Mouse (Mus musculus): ENCODE data around the gene Sfmbt2. TPM values are rescaled to one million over a fixed set of nuclear protein-coding genes. Genes with fewer than 3 reads are reported as not detected.

The Sfmbt2 gene
- polyA plus RNA-seq, 1 experiment from 2014 or later, result 2.0 TPM

DNA sequence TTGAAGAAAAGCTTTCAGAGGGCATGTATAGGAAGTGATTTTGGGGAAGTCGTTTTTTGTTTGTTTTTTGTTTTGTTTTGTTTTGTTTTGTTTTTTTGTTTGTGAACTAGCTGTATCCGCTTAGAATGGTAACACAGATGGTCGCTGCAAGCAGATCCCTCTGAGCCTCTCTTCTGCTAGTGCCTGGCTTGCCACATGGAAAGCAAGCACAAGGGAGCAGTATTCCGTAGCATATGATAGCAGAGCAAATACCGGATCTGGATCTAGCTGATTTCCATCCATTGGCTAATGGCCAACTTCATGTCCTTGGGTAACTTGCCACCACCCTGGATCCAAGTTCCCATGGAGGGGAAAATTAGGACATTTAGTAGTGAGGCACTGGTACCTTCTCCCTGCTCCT is 221.0 kb downstream of the Sfmbt2 start:
- Histone ChIP-seq H3K9me3 (replicated peaks) (no peaks in the 10 kb centered on the region), H3K4me1 (no peaks in the 10 kb centered on the region), H3K27ac (replicated peaks) (no peak overlapping the region), H3K27me3 (ENCODE audit: low read depth, poor library complexity, severe bottlenecking) (no peaks in the 10 kb centered on the region), H3K36me3 (no peaks in the 10 kb centered on the region), H3K4me3 (no peak overlapping the region)
- 84% methylated on average over 5 of the region's 5 CpGs for WGBS
- DNase-seq (ENCODE audit: low spot score), result no peak

DNA sequence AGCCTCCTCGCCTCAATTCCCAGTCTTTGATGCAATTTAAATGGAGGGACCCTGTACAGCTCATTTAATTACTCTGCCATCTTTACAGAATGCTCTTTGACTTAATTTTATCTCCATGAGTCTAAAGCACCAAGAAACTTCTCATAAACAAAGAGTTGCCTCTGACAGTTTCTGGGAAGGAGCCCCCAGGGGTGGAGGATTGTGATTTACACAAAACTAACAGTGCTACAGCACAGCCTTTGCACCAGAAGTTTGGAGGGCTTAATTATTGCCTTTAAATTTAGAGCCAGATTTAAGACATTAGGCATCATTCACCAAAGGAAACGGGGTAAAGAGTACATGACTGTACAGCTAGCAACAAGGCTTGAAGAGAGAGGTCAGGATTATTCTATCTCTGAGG is 245.2 kb downstream of the Sfmbt2 start:
- H3K36me3 ChIP-seq, result no peaks in the 10 kb centered on the region
- no peaks in the 10 kb centered on the region for H3K27me3 ChIP-seq (ENCODE audit: low read depth, poor library complexity, severe bottlenecking)
- WGBS, result 73% methylated on average over 2 of the region's 2 CpGs
- no peak overlapping the region for H3K4me3 ChIP-seq
- H3K27ac ChIP-seq (replicated peaks), result no peak overlapping the region
- no peaks in the 10 kb centered on the region for H3K4me1 ChIP-seq
- H3K9me3 ChIP-seq (replicated peaks), result no peaks in the 10 kb centered on the region
- no peak for DNase-seq (ENCODE audit: low spot score)

MicroRNA genes within 50 kb of the gene (microRNA counts, 519-probe panel; counts per million panel counts)
- microRNA mmu-miR-297a+mmu-miR-466f+mmu-miR-669b, result not detected
- not detected for microRNA mmu-miR-297b-3p
- microRNA mmu-miR-297b-5p, result not detected
- microRNA mmu-miR-297c, result not detected
- microRNA mmu-miR-466a-3p+mmu-miR-466b-3-3p, result 6,583 counts per million, percentile 64 among the panel's probes with 10 or more counts
- microRNA mmu-miR-466a-5p+mmu-miR-466e-5p, result not detected
- microRNA mmu-miR-466c-5p, result not detected
- microRNA mmu-miR-466d-3p, result not detected
- microRNA mmu-miR-466d-5p, result not detected
- not detected for microRNA mmu-miR-466f-5p
- 1,750 counts per million, percentile 4 among the panel's probes with 10 or more counts for microRNA mmu-miR-466g
- not detected for microRNA mmu-miR-466h
- microRNA mmu-miR-466l, result not detected
- microRNA mmu-miR-467a, result not detected
- microRNA mmu-miR-467b, result not detected
- not detected for microRNA mmu-miR-467c
- microRNA mmu-miR-467d, result not detected
- not detected for microRNA mmu-miR-467e
- microRNA mmu-miR-669a, result 4,941 counts per million, percentile 29 among the panel's probes with 10 or more counts
- microRNA mmu-miR-669e, result not detected
- microRNA mmu-miR-669f, result 3,656 counts per million, percentile 16 among the panel's probes with 10 or more counts
- not detected for microRNA mmu-miR-669g
- not detected for microRNA mmu-miR-669h-5p
- not detected for microRNA mmu-miR-669i
- microRNA mmu-miR-669j, result not detected
- microRNA mmu-miR-669m, result not detected
- not detected for microRNA mmu-miR-669o

Small RNA genes within 50 kb of the gene (microRNA-seq; reads per million reads assigned to microRNA genes)
- gene Gm22051 (not detected), gene Gm22072 (not detected), gene Gm22091 (not detected), gene Gm22166 (not detected), gene Gm22239 (1.2 reads per million), gene Gm22626 (not detected), gene Gm22635 (not detected), gene Gm22677 (not detected), gene Gm22678 (not detected), gene Gm22775 (not detected), gene Gm22925 (not detected), gene Gm23108 (not detected), gene Gm23288 (not detected), gene Gm23542 (not detected), gene Gm23569 (not detected), gene Gm23571 (not detected), gene Gm23578 (not detected), gene Gm23651 (not detected), gene Gm23988 (not detected), gene Gm24028 (not detected), gene Gm24167 (not detected), gene Gm24315 (not detected), gene Gm24342 (not detected), gene Gm24488 (not detected), gene Gm24640 (not detected), gene Gm24673 (not detected), gene Gm24761 (not detected), gene Gm24806 (not detected), gene Gm25022 (not detected), gene Gm25158 (not detected), gene Gm25263 (not detected), gene Gm25285 (not detected), gene Gm25316 (not detected), gene Gm25451 (not detected), gene Gm25673 (not detected), gene Gm25680 (not detected), gene Gm25701 (not detected), gene Gm25753 (not detected), gene Gm25943 (not detected), gene Gm26060 (not detected), gene Gm26073 (not detected), gene Gm26092 (not detected), gene Gm26156 (not detected), gene Gm26229 (not detected), gene Gm26398 (not detected), gene Gm26426 (not detected), gene Gm26431 (not detected), gene Gm26491 (not detected), gene Mir297a-2 (12.0 reads per million, percentile 25 among the genes with 10 or more reads in this experiment), gene Mir297a-3 (not detected), gene Mir297a-4 (not detected), gene Mir297b (2.4 reads per million), gene Mir297c (not detected), gene Mir466 (0.90 reads per million), gene Mir466b-1 (not detected), gene Mir466b-2 (not detected), gene Mir466b-3 (2.1 reads per million), gene Mir466b-4 (not detected), gene Mir466b-5 (not detected), gene Mir466b-6 (not detected), gene Mir466b-7 (not detected), gene Mir466b-8 (not detected), gene Mir466c-1 (not detected), gene Mir466c-2 (not detected), gene Mir466d (not detected), gene Mir466e (not detected), gene Mir466f-1 (not detected), gene Mir466f-2 (not detected), gene Mir466f-3 (not detected), gene Mir466g (not detected), gene Mir466h (0.90 reads per million), gene Mir466l (1.8 reads per million), gene Mir466m (not detected), gene Mir466n (62.8 reads per million, percentile 45 among the genes with 10 or more reads in this experiment), gene Mir466o (not detected), gene Mir466p (not detected), gene Mir467a-1 (3.6 reads per million, percentile 6 among the genes with 10 or more reads in this experiment), gene Mir467a-10 (not detected), gene Mir467a-2 (not detected), gene Mir467a-3 (not detected), gene Mir467a-4 (not detected), gene Mir467a-5 (not detected), gene Mir467a-6 (not detected), gene Mir467a-7 (not detected), gene Mir467a-8 (not detected), gene Mir467a-9 (not detected), gene Mir467b (8.4 reads per million, percentile 18 among the genes with 10 or more reads in this experiment), gene Mir467c (3,350 reads per million, percentile 88 among the genes with 10 or more reads in this experiment), gene Mir467d (2,183 reads per million, percentile 84 among the genes with 10 or more reads in this experiment), gene Mir467e (1,562 reads per million, percentile 81 among the genes with 10 or more reads in this experiment), gene Mir669a-1 (not detected), gene Mir669a-10 (not detected), gene Mir669a-11 (not detected), gene Mir669a-12 (not detected), gene Mir669a-2 (not detected), gene Mir669a-3 (not detected), gene Mir669a-4 (not detected), gene Mir669a-5 (not detected), gene Mir669a-6 (not detected), gene Mir669a-7 (not detected), gene Mir669a-8 (not detected), gene Mir669a-9 (not detected), gene Mir669b (not detected), gene Mir669c (122 reads per million, percentile 54 among the genes with 10 or more reads in this experiment), gene Mir669d (not detected), gene Mir669d-2 (not detected), gene Mir669e (38.6 reads per million, percentile 38 among the genes with 10 or more reads in this experiment), gene Mir669f (1.5 reads per million), gene Mir669g (not detected), gene Mir669h (7.5 reads per million, percentile 18 among the genes with 10 or more reads in this experiment), gene Mir669i (not detected), gene Mir669j (not detected), gene Mir669k (not detected), gene Mir669l (633 reads per million, percentile 71 among the genes with 10 or more reads in this experiment), gene Mir669m-1 (not detected), gene Mir669m-2 (not detected), gene Mir669o (671 reads per million, percentile 72 among the genes with 10 or more reads in this experiment), gene Mir669p-1 (not detected), gene Mir669p-2 (not detected)

Other genes starting within 250 kb of the Sfmbt2 start
- 0.06 TPM in 1 of 2 replicates, not detected in the other for gene Itih2, start 239.1 kb upstream of the Sfmbt2 start, polyA plus RNA-seq (2016; fragmentation: Nextera tagmentation; extraction: Ambion mirVana)
- gene Itih5, start 216.9 kb upstream of the Sfmbt2 start, polyA plus RNA-seq (2016; fragmentation: Nextera tagmentation; extraction: Ambion mirVana), result 6.3 and 6.5 TPM in 2 replicates

Measured in midbrain, embryonic 10.5 days (tissue).